Mouse (Mus musculus) erythroblast, embryonic 14.5 days (primary cell): ENCODE results near the gene Dnah7b.
"Not testable (repeated sequence)": the region's sequence is repeated elsewhere in the genome, so short reads cannot be mapped to it uniquely, and the experiment has no call there.

Experiments
- GATA1 ChIP-seq: IDR thresholded peaks from 2 replicates; pipeline ENCODE4 v1.6.1; 2012; ENCODE audit warnings: low read length, inconsistent platforms, mixed read lengths
- TAL1 ChIP-seq: IDR thresholded peaks from 3 replicates; pipeline ENCODE4 v1.6.1; 2012; ENCODE audit warnings: low read length, inconsistent platforms, mixed read lengths

GRCm38 (mm10) chr1:46210014-46210588, 144.0 kb downstream of the Dnah7b start:
- TF ChIP-seq GATA1, TAL1: not testable (repeated sequence)
